Mouse (Mus musculus): ENCODE measurements around the gene Paqr8.

DNA sequence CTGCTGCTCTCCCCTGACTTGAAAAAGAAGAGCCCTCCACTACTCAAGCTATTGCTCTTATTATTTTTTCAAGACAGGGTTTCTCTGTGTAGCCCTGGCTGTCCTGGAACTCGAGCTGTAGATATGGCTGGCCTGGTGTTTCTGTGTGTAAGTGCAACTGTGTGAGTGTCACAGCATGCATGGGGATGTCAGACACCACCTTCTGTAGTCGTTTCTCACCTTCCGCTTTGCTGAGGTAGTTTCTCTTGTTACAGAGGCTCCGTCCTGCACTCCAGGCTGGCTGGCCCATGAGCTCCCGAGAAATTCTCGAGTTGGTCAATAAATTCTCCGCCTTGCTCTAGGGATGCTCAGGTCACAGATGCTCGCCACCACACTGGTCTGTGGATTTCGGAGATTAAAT is 8.0 kb downstream of the Paqr8 start:
- no peak for TF ChIP-seq POLR2A (IDR thresholded peaks at IDR 0.05; ENCODE audit: low read depth, low read length)
- TF ChIP-seq CTCF (IDR thresholded peaks at IDR 0.05; ENCODE audit: borderline replicate concordance, insufficient read depth, low read length): no peak

Data from embryonic fibroblast, embryonic 13.5 days (primary cell).